Mouse (Mus musculus): ENCODE results near the gene S100z. TPM values are rescaled to one million over a fixed set of nuclear protein-coding genes. Genes with fewer than 3 reads are reported as not detected.

The S100z gene
- polyA plus RNA-seq, 1 experiment from 2014 or later: not detected

GRCm38 (mm10) chr13:95503279-95503917 lies 24.9 kb upstream of the S100z start:
- Histone ChIP-seq H3K4me1 (replicated peaks; ENCODE audit: control insufficient read depth, insufficient read depth, low read length) (no peaks in the 10 kb centered on the region), H3K4me2 (ENCODE audit: low read length) (no peak overlapping the region), H3K4me3 (replicated peaks; ENCODE audit: low read length) (no peak overlapping the region), H3K27ac (ENCODE audit: low read length) (no peak overlapping the region), H3K9me3 (ENCODE audit: control insufficient read depth, low read length) (no peaks in the 10 kb centered on the region), H3K9ac (replicated peaks; ENCODE audit: low read depth, low read length) (no peak overlapping the region), H3K27me3 (replicated peaks; ENCODE audit: control insufficient read depth, insufficient read depth, low read length) (no peaks in the 10 kb centered on the region), H3K36me3 (ENCODE audit: control insufficient read depth, insufficient read depth) (no peaks in the 10 kb centered on the region)
- 87% methylated on average over 8 of the region's 8 CpGs for WGBS
- no peak for ATAC-seq

DNA sequence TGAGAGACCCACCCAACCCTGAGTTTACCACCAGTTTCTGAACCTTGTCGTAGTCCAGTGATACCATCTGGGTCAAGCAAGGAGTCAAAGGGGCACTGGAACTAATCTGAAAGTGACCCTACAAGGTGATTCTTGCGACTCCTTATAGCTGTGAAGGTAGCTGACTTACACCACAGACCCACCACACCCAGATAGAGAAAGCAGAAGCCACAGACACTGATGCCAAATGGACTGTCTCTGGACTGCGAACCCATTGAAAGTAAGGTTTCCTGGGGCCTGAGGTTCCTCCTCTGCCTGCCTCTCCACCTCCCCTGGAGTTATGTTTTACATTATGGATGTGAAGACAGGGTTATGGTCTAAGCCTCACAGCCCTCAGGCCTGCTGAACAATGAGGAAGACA lies 18.1 kb upstream of the S100z start:
- no peaks in the 10 kb centered on the region for H3K27me3 ChIP-seq (replicated peaks; ENCODE audit: control insufficient read depth, insufficient read depth, low read length)

DNA sequence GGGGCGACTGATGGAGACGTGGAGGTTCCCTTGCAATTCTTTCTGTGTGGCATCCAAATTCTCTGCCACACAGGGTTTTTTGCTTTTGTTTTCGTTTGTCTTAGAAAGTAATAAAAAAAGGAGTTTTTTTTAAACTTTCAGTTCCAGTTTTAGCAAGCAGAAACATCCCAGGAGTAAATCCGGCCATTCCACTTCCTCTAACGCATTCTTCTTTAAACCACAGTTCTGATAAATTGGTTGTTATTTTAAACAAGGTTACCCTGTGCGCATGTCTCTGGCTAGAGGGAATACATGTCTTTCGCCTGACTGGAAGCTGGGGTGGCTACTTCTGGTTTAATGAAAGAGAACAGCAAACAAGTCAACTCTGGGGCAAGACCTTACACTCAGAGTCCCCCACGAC lies 16.3 kb upstream of the S100z start:
- 85% methylated on average over 8 of the region's 8 CpGs for WGBS
- no peak for ATAC-seq
- Histone ChIP-seq H3K36me3 (ENCODE audit: control insufficient read depth, insufficient read depth) (no peaks in the 10 kb centered on the region), H3K9me3 (ENCODE audit: control insufficient read depth, low read length) (no peaks in the 10 kb centered on the region), H3K27me3 (replicated peaks; ENCODE audit: control insufficient read depth, insufficient read depth, low read length) (no peaks in the 10 kb centered on the region), H3K4me3 (replicated peaks; ENCODE audit: low read length) (no peak overlapping the region), H3K27ac (ENCODE audit: low read length) (no peak overlapping the region), H3K4me2 (ENCODE audit: low read length) (no peak overlapping the region), H3K4me1 (replicated peaks; ENCODE audit: control insufficient read depth, insufficient read depth, low read length) (no peaks in the 10 kb centered on the region), H3K9ac (replicated peaks; ENCODE audit: low read depth, low read length) (no peak overlapping the region)

More for the DNA sequence above, 18.1 kb upstream of the S100z start:
- Histone ChIP-seq H3K4me1 (replicated peaks; ENCODE audit: control insufficient read depth, insufficient read depth, low read length) (no peaks in the 10 kb centered on the region), H3K27ac (ENCODE audit: low read length) (no peak overlapping the region), H3K4me3 (replicated peaks; ENCODE audit: low read length) (no peak overlapping the region), H3K36me3 (ENCODE audit: control insufficient read depth, insufficient read depth) (no peaks in the 10 kb centered on the region), H3K9ac (replicated peaks; ENCODE audit: low read depth, low read length) (no peak overlapping the region), H3K9me3 (ENCODE audit: control insufficient read depth, low read length) (no peaks in the 10 kb centered on the region), H3K4me2 (ENCODE audit: low read length) (no peak overlapping the region)
- WGBS: 91% methylated on average over 3 of the region's 3 CpGs
- no peak for ATAC-seq

- 60% methylated on average over 5 of the region's 5 CpGs for WGBS
- no peak overlapping the region for H3K9ac ChIP-seq (replicated peaks; ENCODE audit: low read depth, low read length)
- no peaks in the 10 kb centered on the region for H3K27me3 ChIP-seq (replicated peaks; ENCODE audit: control insufficient read depth, insufficient read depth, low read length)
- H3K4me1 ChIP-seq (replicated peaks; ENCODE audit: control insufficient read depth, insufficient read depth, low read length): no peaks in the 10 kb centered on the region
- H3K27ac ChIP-seq (ENCODE audit: low read length): no peak overlapping the region
- no peaks in the 10 kb centered on the region for H3K9me3 ChIP-seq (ENCODE audit: control insufficient read depth, low read length)
- no peak overlapping the region for H3K4me3 ChIP-seq (replicated peaks; ENCODE audit: low read length)
- H3K4me2 ChIP-seq (ENCODE audit: low read length): no peak overlapping the region
- H3K36me3 ChIP-seq (ENCODE audit: control insufficient read depth, insufficient read depth): no peaks in the 10 kb centered on the region
- ATAC-seq: no peak
These were observed 14.8 kb upstream of the S100z start for GRCm38 (mm10) chr13:95493296-95493695.

- WGBS: 77% methylated on average over 11 of the region's 11 CpGs
- H3K4me1 ChIP-seq (replicated peaks; ENCODE audit: control insufficient read depth, insufficient read depth, low read length): no peaks in the 10 kb centered on the region
These were observed 12.8 kb upstream of the S100z start for GRCm38 (mm10) chr13:95491327-95491726.

GRCm38 (mm10) chr13:95484664-95485063 lies 6.1 kb upstream of the S100z start:
- no peaks in the 10 kb centered on the region for H3K36me3 ChIP-seq (ENCODE audit: control insufficient read depth, insufficient read depth)
- no peaks in the 10 kb centered on the region for H3K27me3 ChIP-seq (replicated peaks; ENCODE audit: control insufficient read depth, insufficient read depth, low read length)
- no peak overlapping the region for H3K4me3 ChIP-seq (replicated peaks; ENCODE audit: low read length)
- ATAC-seq: peak; percentile 36; the same call in 1 of the 2 replicates
- no peaks in the 10 kb centered on the region for H3K4me1 ChIP-seq (replicated peaks; ENCODE audit: control insufficient read depth, insufficient read depth, low read length)
- H3K4me2 ChIP-seq (ENCODE audit: low read length): no peak overlapping the region
- WGBS: 26% methylated on average over 5 of the region's 5 CpGs
- no peak overlapping the region for H3K9ac ChIP-seq (replicated peaks; ENCODE audit: low read depth, low read length)
- H3K27ac ChIP-seq (ENCODE audit: low read length): no peak overlapping the region
- H3K9me3 ChIP-seq (ENCODE audit: control insufficient read depth, low read length): no peaks in the 10 kb centered on the region

More at GRCm38 (mm10) chr13:95491327-95491726, 12.8 kb upstream of the S100z start:
- H3K4me3 ChIP-seq (replicated peaks; ENCODE audit: low read length): no peak overlapping the region
- no peaks in the 10 kb centered on the region for H3K36me3 ChIP-seq (ENCODE audit: control insufficient read depth, insufficient read depth)
- no peak overlapping the region for H3K4me2 ChIP-seq (ENCODE audit: low read length)
- H3K27ac ChIP-seq (ENCODE audit: low read length): no peak overlapping the region
- no peaks in the 10 kb centered on the region for H3K27me3 ChIP-seq (replicated peaks; ENCODE audit: control insufficient read depth, insufficient read depth, low read length)
- H3K9me3 ChIP-seq (ENCODE audit: control insufficient read depth, low read length): no peaks in the 10 kb centered on the region
- no peak overlapping the region for H3K9ac ChIP-seq (replicated peaks; ENCODE audit: low read depth, low read length)
- ATAC-seq: no peak

DNA sequence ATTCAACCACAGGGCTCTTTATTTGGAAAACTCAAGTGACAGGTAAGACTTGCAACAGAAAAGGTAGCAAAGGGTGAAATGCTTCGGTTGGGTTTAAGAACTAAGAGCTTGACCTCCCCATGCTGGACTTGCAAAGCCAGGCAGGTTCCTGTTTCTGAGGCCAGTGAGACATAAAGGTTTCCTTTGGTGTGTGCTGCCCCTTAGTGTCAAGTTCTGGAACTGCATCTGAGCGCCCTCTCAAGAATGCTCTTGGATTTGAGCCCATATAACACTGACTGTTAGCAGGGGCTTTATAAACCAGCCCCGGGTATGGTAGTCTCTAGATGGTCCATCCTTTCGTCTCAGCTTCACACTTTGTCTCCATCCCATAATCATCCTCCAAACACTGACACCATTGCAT lies 2.9 kb upstream of the S100z start:
- WGBS: 14% methylated on average over 4 of the region's 4 CpGs
- no peaks in the 10 kb centered on the region for H3K27me3 ChIP-seq (replicated peaks; ENCODE audit: control insufficient read depth, insufficient read depth, low read length)
- H3K4me1 ChIP-seq (replicated peaks; ENCODE audit: control insufficient read depth, insufficient read depth, low read length): no peaks in the 10 kb centered on the region
- no peaks in the 10 kb centered on the region for H3K9me3 ChIP-seq (ENCODE audit: control insufficient read depth, low read length)
- no peak overlapping the region for H3K4me3 ChIP-seq (replicated peaks; ENCODE audit: low read length)
- H3K4me2 ChIP-seq (ENCODE audit: low read length): no peak overlapping the region
- no peaks in the 10 kb centered on the region for H3K36me3 ChIP-seq (ENCODE audit: control insufficient read depth, insufficient read depth)
- ATAC-seq: peak; percentile 64; the same call in 1 of the 2 replicates
- no peak overlapping the region for H3K9ac ChIP-seq (replicated peaks; ENCODE audit: low read depth, low read length)
- no peak overlapping the region for H3K27ac ChIP-seq (ENCODE audit: low read length)

DNA sequence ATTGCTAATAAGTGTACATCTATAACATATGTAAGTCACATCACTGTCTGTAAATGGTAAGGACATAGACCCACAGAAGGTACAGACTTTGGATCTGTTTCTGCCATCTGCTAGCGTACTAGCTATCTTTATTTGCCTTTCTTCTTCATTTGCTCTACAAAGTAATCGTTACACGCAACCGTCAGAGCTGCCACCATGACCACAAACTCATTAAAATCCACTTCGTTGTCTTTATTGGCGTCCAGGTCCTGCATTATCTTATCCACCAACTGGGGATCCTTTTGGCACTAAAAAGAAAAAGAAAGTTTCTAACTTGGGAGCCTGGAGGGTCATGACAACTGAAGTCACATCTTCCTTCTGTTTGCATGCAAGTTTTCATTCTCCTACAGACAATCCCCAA lies 1.3 kb downstream of the S100z start:
- Histone ChIP-seq H3K4me3 (replicated peaks; ENCODE audit: low read length) (no peak overlapping the region), H3K9ac (replicated peaks; ENCODE audit: low read depth, low read length) (no peak overlapping the region), H3K9me3 (ENCODE audit: control insufficient read depth, low read length) (no peaks in the 10 kb centered on the region), H3K27me3 (replicated peaks; ENCODE audit: control insufficient read depth, insufficient read depth, low read length) (no peaks in the 10 kb centered on the region), H3K27ac (ENCODE audit: low read length) (no peak overlapping the region), H3K4me1 (replicated peaks; ENCODE audit: control insufficient read depth, insufficient read depth, low read length) (no peaks in the 10 kb centered on the region), H3K4me2 (ENCODE audit: low read length) (no peak overlapping the region), H3K36me3 (ENCODE audit: control insufficient read depth, insufficient read depth) (no peaks in the 10 kb centered on the region)
- ATAC-seq: no peak
- WGBS: 72% methylated on average over 6 of the region's 6 CpGs

- H3K4me3 ChIP-seq (replicated peaks; ENCODE audit: low read length): no peak overlapping the region
- no peak overlapping the region for H3K9ac ChIP-seq (replicated peaks; ENCODE audit: low read depth, low read length)
- H3K27ac ChIP-seq (ENCODE audit: low read length): no peak overlapping the region
- no peaks in the 10 kb centered on the region for H3K36me3 ChIP-seq (ENCODE audit: control insufficient read depth, insufficient read depth)
- H3K4me2 ChIP-seq (ENCODE audit: low read length): no peak overlapping the region
- H3K4me1 ChIP-seq (replicated peaks; ENCODE audit: control insufficient read depth, insufficient read depth, low read length): no peaks in the 10 kb centered on the region
- WGBS: 58% methylated on average over 7 of the region's 7 CpGs
- no peaks in the 10 kb centered on the region for H3K9me3 ChIP-seq (ENCODE audit: control insufficient read depth, low read length)
- ATAC-seq: no peak
- no peaks in the 10 kb centered on the region for H3K27me3 ChIP-seq (replicated peaks; ENCODE audit: control insufficient read depth, insufficient read depth, low read length)
These were observed 3.4 kb downstream of the S100z start for GRCm38 (mm10) chr13:95475124-95475523.

GRCm38 (mm10) chr13:95474294-95474693 lies 4.2 kb downstream of the S100z start:
- WGBS: 82% methylated on average over 3 of the region's 3 CpGs
- H3K4me1 ChIP-seq (replicated peaks; ENCODE audit: control insufficient read depth, insufficient read depth, low read length): no peaks in the 10 kb centered on the region
- no peak overlapping the region for H3K27ac ChIP-seq (ENCODE audit: low read length)
- no peaks in the 10 kb centered on the region for H3K9me3 ChIP-seq (ENCODE audit: control insufficient read depth, low read length)
- ATAC-seq: no peak
- no peak overlapping the region for H3K4me2 ChIP-seq (ENCODE audit: low read length)
- H3K27me3 ChIP-seq (replicated peaks; ENCODE audit: control insufficient read depth, insufficient read depth, low read length): no peaks in the 10 kb centered on the region
- H3K9ac ChIP-seq (replicated peaks; ENCODE audit: low read depth, low read length): no peak overlapping the region
- H3K4me3 ChIP-seq (replicated peaks; ENCODE audit: low read length): no peak overlapping the region
- H3K36me3 ChIP-seq (ENCODE audit: control insufficient read depth, insufficient read depth): no peaks in the 10 kb centered on the region

All from forebrain, embryonic 16.5 days (tissue).